Mouse (Mus musculus) stomach, postnatal 0 days (tissue): ENCODE measurements at regions not wholly inside any gene's neighbourhood (a gene's known extent, or its start where the extent isn't known, plus 50 kb on each side); places are given as distances from the start of the nearest gene placed in this dataset.

Source experiments
- ATAC-seq: fragments of 200-750 bp; cut with Nextera tagmentation; 2 replicates; pipeline ENCODE4 v1.8.0; 2017; ENCODE audit not compliant: low FRiP score, low TSS enrichment
- DNase-seq: peaks from one replicate; pipeline ENCODE4 v3.0.0-alpha.2; 2016; ENCODE audit warnings: low spot score
- H3K27ac ChIP-seq: fragments of 300-500 bp; sonication (generic); replicated peaks from 2 replicates; pipeline ENCODE4 v1.5.1; 2014; ENCODE audit warnings: mild to moderate bottlenecking, control low read depth
- H3K27me3 ChIP-seq: fragments of 300-500 bp; sonication (generic); 2 replicates; pipeline ENCODE4 v1.6.1; 2014; ENCODE audit warnings: low read length; ENCODE audit not compliant: control insufficient read depth, insufficient read depth
- H3K36me3 ChIP-seq: fragments of 300-500 bp; sonication (generic); 2 replicates; pipeline ENCODE4 v1.6.1; 2014; ENCODE audit warnings: low read length, mixed read lengths; ENCODE audit not compliant: control insufficient read depth, insufficient read depth
- H3K4me1 ChIP-seq: fragments of 300-500 bp; sonication (generic); replicated peaks from 2 replicates; pipeline ENCODE4 v1.6.1; 2014; ENCODE audit warnings: antibody characterized with exemption; ENCODE audit not compliant: control insufficient read depth, insufficient read depth
- H3K4me2 ChIP-seq: fragments of 300-500 bp; sonication (generic); replicated peaks from 2 replicates; pipeline ENCODE4 v1.6.1; 2014; ENCODE audit warnings: low read depth, mild to moderate bottlenecking, control low read depth, moderate library complexity
- H3K4me3 ChIP-seq: fragments of 300-500 bp; sonication (generic); 2 replicates; pipeline ENCODE4 v1.5.1; 2014; ENCODE audit warnings: low read depth, low read length, control low read depth
- H3K9ac ChIP-seq: fragments of 300-500 bp; sonication (generic); 2 replicates; pipeline ENCODE4 v1.6.1; 2014; ENCODE audit warnings: mild to moderate bottlenecking, low read length, control low read depth, mixed read lengths
- H3K9me3 ChIP-seq: fragments of 300-500 bp; sonication (generic); 2 replicates; pipeline ENCODE4 v1.6.1; 2016; ENCODE audit warnings: low read length; ENCODE audit not compliant: control insufficient read depth
- CTCF ChIP-seq: IDR thresholded peaks from 2 replicates; pipeline ENCODE4 v1.5.1; 2016; ENCODE audit warnings: antibody characterized with exemption, low read depth, mild to moderate bottlenecking, moderate library complexity
- EP300 ChIP-seq: optimal IDR thresholded peaks from 2 replicates; pipeline ENCODE3; 2016; ENCODE audit warnings: antibody characterized with exemption
- WGBS: fragments of 180-500 bp; shearing (Covaris S2); extraction: QIAGEN DNeasy Blood & Tissue Kit; methylation state at CpG from one replicate; pipeline ENCODE4 v1.1.7; 2014; 5-methylcytosine and 5-hydroxymethylcytosine counted together

DNA sequence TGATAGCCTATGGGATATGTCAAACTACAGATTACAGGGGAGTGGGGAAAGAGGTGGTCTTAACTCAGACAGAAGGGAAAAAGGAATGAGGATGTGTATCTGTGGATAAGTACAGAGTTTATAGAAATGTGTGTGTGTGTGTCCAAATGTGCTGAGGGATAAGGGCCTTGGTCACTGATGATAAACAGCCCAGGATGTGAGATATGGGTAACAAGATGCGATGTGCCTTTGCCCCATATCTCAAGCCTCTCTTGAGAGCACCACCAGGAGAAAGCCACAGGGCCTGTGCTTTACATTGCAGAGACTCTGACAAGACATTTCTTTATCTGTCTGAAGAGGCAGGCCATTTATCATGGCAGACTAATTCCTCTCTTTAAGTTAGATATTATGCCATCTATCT lies 132.8 kb upstream of the Cited2 start:
- H3K9ac ChIP-seq = no peak overlapping the region

DNA sequence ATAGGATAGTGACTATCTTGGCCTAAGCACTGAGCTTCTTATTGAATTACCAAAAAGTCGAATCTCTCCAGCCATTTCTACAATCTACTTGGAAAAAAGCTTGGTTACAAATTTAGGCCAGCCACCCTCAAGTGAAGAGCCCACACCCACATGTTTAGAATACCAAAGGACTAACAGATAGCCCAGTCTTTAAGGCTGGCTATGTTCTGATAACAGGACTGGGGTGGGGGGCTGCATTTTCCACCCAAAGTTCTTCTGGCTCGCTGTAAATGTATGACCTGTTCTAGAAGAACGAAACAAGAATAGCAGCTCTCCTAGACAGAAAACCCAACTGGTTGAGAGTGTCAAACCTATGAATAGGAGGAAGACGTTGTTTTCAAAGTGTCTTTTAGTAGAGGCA lies 130.6 kb upstream of the Cited2 start:
- no peak overlapping the region for H3K4me3 ChIP-seq
- no peaks in the 10 kb centered on the region for H3K4me1 ChIP-seq
- H3K9ac ChIP-seq = no peak overlapping the region
- ATAC-seq (no peak), DNase-seq (no peak)
- no peaks in the 10 kb centered on the region for H3K36me3 ChIP-seq
- H3K9me3 ChIP-seq = no peaks in the 10 kb centered on the region
- no peak overlapping the region for H3K4me2 ChIP-seq
- no peaks in the 10 kb centered on the region for H3K27me3 ChIP-seq
- TF ChIP-seq EP300 (no peak), CTCF (no peak)
- no peak overlapping the region for H3K27ac ChIP-seq
- 83% methylated on average over 4 of the region's 4 CpGs for WGBS

More for the DNA sequence above, 132.8 kb upstream of the Cited2 start:
- WGBS = 85% methylated on average over 1 of the region's 1 CpGs
- ATAC-seq (no peak), DNase-seq (no peak)
- H3K36me3 ChIP-seq = no peaks in the 10 kb centered on the region
- no peak overlapping the region for H3K4me3 ChIP-seq
- no peak overlapping the region for H3K4me2 ChIP-seq
- TF ChIP-seq EP300 = no peak
- TF ChIP-seq CTCF = no peak
- H3K4me1 ChIP-seq = no peaks in the 10 kb centered on the region
- H3K27me3 ChIP-seq = no peaks in the 10 kb centered on the region
- no peaks in the 10 kb centered on the region for H3K9me3 ChIP-seq
- no peak overlapping the region for H3K27ac ChIP-seq

DNA sequence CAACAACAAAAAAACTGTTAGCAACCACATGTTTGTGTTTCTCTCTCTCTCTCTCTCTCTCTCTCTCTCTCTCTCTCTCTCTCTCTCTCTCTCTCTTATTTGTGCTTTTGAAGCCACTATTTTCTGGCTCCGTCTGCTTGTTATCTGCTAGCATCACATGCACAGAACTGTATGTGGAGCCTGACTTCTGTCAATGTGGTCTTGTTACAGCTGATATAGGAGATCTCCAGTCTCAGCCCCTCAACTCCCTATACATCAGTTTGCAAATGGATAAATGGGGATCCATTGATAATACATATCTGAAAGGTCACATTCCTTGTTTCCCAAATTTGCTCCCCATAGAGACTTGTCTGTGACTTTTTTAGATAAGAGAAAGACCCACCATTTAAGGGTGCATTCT lies 126.9 kb upstream of the Cited2 start:
- no peak overlapping the region for H3K4me3 ChIP-seq
- H3K27me3 ChIP-seq = no peaks in the 10 kb centered on the region
- 79% methylated on average over 1 of the region's 1 CpGs for WGBS
- DNase-seq = no peak
- no peak overlapping the region for H3K4me2 ChIP-seq
- H3K9me3 ChIP-seq = no peaks in the 10 kb centered on the region
- TF ChIP-seq EP300 = no peak
- TF ChIP-seq CTCF = no peak
- no peak overlapping the region for H3K9ac ChIP-seq
- no peaks in the 10 kb centered on the region for H3K36me3 ChIP-seq
- no peaks in the 10 kb centered on the region for H3K4me1 ChIP-seq
- no peak overlapping the region for H3K27ac ChIP-seq
- ATAC-seq = no peak

DNA sequence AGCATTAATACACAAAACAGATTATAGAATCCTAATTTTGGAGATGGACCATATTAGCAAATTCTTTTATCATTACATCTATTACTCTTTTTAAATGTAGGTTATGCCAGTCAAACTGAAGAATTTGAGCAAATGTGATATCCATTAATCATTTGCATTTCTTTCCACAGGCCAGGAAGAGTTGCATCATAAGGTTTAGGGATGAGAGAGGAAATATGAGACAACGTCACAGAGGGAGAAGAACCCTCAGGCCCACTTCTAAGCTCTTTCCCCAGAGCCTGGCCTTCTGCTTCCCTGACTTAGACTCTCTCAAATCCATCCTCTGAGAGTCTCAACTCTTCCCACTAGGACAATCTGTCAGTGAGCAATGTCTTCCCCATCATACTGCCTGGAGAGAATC lies 126.3 kb upstream of the Cited2 start:
- Histone ChIP-seq H3K4me2 (no peak overlapping the region), H3K27ac (no peak overlapping the region), H3K4me3 (no peak overlapping the region), H3K9ac (no peak overlapping the region), H3K9me3 (no peaks in the 10 kb centered on the region), H3K36me3 (no peaks in the 10 kb centered on the region), H3K4me1 (no peaks in the 10 kb centered on the region), H3K27me3 (no peaks in the 10 kb centered on the region)
- ATAC-seq = no peak
- 30% methylated on average over 1 of the region's 1 CpGs for WGBS
- no peak for TF ChIP-seq CTCF
- no peak for TF ChIP-seq EP300
- DNase-seq = no peak

DNA sequence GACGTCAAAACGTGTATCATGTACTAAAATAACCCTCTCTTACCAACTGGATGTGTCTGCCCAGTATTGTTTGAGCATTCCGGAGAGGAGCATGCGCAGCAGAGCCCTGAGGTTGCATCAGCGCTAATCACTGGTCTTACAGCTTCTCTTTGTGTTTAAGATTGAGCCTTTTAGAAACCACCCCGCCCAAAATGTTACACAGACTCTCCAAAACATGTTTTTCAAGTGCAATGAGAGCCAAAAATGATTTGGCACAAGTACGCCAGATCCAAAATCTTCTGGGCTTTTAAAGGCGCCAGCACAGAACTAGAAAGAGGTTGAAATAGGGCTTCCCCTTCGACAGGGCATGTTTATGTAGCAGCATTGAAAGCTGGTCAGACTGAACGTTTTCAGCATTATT lies 123.8 kb upstream of the Cited2 start:
- no peak overlapping the region for H3K4me2 ChIP-seq
- 43% methylated on average over 10 of the region's 10 CpGs for WGBS
- no peak overlapping the region for H3K27ac ChIP-seq
- H3K9me3 ChIP-seq = no peaks in the 10 kb centered on the region
- DNase-seq (no peak), ATAC-seq (no peak; the same call in 1 of the 2 replicates)
- no peak overlapping the region for H3K9ac ChIP-seq
- no peak overlapping the region for H3K4me3 ChIP-seq
- H3K36me3 ChIP-seq = no peaks in the 10 kb centered on the region
- peak; percentile 42 for TF ChIP-seq EP300
- TF ChIP-seq CTCF = no peak
- no peaks in the 10 kb centered on the region for H3K4me1 ChIP-seq
- H3K27me3 ChIP-seq = no peaks in the 10 kb centered on the region

DNA sequence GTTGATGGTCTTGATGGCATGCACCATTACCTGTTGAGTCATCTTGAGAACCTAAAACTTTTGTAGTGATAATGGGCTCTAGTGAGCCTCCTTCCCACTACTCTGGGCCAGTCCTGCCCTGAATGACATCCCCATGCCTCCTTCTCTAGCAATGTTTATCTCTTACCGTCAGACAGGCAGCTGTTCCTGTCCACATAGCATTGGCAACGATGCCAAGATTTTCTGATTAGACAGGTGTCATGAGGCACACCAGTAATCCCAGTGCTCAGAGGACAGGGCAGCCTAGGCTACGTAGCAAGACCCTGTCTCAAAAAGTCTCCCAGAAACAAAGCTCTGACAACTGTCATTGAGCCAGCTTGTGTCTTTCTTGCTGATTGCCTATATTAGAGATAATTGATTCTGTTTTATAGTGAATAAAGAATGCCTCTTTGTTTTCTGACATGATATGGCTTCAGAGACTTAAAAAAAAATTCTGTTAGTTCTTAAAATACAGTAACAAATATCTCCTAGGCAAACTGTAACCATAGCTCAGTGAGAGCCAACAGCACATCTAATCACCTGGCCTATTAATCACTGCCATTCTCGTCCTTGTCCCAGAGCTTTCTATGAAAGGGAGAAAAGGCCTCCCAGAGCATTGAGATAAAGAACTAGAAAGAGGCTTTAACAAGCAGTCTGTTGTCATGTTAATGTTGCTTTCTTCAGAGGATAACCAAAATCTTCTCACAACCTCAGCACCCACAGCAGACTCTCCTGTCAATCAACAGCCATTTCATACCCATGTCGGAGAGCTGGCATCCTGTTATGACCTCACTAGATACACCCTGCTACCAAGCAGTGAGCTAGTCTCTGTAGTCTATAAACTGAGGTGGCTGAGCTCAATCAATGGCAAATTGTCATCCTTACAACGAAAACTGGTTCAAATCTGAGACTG lies 122.9 kb upstream of the Cited2 start:
- ATAC-seq = no peak
- WGBS = 43% methylated on average over 6 of the region's 6 CpGs
- Histone ChIP-seq H3K36me3 (no peaks in the 10 kb centered on the region), H3K9me3 (no peaks in the 10 kb centered on the region), H3K9ac (no peak overlapping the region), H3K4me2 (no peak overlapping the region), H3K4me3 (no peak overlapping the region), H3K27ac (peak overlapping the region; percentile 41), H3K4me1 (no peaks in the 10 kb centered on the region), H3K27me3 (no peaks in the 10 kb centered on the region)
- no peak for DNase-seq
- TF ChIP-seq CTCF = no peak
- no peak for TF ChIP-seq EP300
